Mouse (Mus musculus) NIH3T3 (cell line): ENCODE data around the gene Rnf169.
"Not testable (repeated sequence)": the region's sequence is repeated elsewhere in the genome, so short reads cannot be mapped to it uniquely, and the experiment has no call there.

ENCODE experiments used
- DNase-seq: peaks from one replicate; pipeline ENCODE4 v3.0.0-alpha.2; 2012; ENCODE audit warnings: low read depth

The Rnf169 gene

GRCm38 (mm10) chr7:99979546-99980131 is 609 bp downstream of the Rnf169 start:
- peak; percentile 57 for DNase-seq

DNA sequence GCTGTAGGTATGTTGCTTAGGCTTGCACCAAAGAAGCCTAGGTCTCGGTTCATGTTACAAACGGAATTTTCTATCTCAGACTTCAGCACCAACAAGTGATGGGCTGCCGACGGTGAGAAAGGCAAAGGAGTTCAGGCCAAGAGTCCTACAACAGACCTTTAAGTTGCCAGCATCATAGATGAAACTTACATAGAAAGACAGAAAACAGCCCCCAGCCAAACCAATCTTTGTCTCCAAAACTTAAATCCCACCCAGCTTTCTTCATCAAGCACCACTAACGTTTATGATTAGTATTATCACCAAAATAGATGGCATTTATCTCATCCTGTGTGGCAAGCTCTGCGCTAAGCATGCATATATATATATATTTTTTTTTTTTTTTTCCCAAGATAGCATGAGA is 1.2 kb downstream of the Rnf169 start:
- DNase-seq, result peak; percentile 24

DNA sequence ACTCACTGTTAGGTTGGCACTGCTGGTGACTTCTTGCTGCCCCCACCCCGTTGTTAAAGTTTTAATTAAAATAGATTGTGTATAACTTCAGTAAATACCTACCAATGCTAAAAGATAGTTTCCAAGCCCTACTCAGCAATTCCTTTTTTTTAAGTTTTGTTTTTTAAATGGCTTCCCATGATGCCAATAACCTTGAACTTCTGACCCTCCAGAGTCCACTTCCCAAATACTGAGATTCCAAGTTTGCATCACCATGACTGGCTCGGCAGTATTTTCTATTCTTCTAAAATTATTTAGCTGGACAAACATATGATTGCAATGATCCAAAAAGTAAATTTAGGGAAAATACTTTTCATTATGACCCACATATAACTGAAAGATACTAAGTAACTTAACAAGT is 2.2 kb downstream of the Rnf169 start:
- DNase-seq, result no peak

GRCm38 (mm10) chr7:99975819-99976575 is 4.3 kb downstream of the Rnf169 start:
- no peak for DNase-seq

DNA sequence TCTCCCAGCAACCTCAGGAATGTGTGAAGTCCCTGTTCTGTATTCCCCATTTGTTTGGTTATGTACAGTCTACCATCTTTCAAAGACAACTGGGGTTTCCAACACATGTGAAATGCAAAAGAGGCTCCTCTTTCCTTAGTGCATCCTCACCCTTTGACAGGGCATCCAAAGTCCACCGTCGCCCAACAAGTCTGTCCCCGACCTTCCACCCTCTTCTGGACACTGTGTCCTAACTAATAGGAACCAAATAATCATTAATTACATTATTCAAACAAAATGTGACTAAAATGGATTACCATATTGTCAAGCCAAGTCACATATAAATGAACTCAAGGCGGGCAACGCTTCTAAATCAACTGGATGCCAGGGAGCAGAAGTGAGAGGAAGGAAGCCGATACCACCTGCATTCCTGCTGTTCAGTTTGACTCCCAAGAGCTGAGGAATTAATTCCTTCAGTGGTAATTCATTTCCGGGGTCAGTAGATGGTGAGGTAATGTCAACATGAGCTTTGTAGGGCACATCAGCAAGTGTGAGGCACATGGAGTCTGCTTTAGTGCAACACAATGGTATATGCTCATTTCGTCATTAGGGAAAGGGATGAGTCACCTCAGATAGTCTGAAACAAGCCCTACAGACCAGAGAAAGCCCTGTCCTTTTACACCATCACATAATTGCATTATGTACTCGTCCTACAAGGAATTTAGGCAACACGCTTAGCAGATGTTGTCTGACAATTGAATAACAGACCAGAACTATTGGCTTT is 5.9 kb downstream of the Rnf169 start:
- peak; percentile 41 for DNase-seq

DNA sequence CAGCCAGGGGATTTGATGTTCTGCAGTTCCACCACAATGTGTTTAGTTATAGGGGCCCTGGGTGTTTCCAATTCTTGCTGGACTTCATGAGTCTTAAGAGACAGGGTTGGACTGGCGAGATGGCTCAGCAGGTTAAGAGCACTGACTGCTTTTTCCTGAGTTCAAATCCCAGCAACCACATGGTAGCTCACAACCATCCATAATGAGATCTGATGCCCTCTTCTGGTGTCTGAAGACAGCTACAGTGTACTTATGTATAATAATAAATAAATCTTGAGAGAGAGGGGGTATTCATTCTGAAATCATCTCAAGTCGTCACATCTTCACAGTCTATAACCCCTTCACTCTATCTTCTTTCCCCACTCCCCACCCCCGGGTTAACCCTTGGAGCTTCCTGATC is 7.3 kb downstream of the Rnf169 start:
- not testable (repeated sequence) for DNase-seq

DNA sequence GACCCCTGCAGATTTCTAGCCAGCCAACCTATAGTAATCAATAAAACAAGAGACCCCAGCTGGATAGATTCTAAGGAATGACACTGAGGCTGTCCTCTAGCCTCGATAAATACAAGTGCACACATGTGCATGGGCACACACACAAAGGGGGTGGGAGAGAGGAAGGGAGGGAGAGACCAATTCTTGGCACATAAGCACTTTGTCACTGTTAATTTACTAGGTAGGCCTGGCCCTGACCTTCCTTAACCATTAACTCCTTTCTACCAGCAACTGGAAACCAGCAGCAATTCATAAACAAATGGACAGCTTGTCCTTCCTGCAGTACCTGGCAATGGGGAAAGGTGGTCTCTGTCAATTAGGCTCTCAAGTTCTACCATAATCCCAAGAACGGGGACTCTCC is 8.3 kb downstream of the Rnf169 start:
- no peak for DNase-seq

DNA sequence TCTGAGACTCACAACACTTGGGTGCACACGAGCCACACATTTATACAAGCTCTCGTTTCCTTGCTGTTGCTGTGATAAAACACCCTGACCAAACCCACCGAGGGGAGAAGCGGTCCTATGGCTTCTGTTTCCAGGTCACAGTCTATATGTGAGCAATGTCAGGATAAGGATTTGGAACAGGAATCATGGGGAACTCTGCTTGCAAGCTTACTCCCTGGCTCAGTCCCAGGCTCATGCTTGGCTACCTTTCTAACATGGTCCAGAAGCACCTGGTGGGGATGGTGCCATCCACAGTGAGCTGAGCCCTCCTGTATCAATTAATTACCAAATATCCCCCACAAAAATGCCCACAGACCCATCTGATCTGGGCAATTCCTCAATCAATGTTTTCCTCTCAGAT is 11.1 kb downstream of the Rnf169 start:
- no peak for DNase-seq

DNA sequence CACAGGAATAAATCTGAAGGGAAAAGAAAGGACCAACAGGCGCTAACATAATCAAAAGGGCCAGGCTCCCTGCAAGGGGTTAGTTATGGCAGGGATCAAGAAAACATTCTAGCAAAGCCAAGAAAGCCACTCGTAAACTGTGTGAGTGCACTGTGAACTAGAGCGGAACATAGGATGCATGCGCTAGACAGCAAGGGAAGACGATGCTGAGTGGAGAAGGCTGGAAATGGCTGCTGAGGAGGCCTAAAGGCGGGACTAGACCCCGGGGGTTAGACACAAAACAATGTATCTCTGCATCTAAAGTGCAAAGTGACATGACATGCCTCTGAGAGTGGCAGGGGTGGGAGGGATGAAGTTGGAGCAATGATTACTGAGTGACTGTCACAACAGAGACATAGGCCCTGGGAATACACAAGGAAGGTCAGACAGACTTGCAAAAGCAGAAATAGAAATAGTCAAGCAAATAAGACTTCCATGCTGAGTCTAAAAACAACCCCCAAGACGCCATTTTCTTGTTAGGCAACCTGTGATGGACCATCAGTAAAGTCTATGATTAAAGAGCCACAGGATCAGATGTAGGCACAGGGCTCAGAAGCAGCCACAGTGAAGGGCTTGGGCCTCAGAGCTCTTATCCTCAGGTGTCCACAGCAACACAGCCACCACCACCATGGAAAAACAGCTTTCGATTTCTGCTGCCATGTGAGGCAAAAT is 14.1 kb downstream of the Rnf169 start:
- no peak for DNase-seq

DNA sequence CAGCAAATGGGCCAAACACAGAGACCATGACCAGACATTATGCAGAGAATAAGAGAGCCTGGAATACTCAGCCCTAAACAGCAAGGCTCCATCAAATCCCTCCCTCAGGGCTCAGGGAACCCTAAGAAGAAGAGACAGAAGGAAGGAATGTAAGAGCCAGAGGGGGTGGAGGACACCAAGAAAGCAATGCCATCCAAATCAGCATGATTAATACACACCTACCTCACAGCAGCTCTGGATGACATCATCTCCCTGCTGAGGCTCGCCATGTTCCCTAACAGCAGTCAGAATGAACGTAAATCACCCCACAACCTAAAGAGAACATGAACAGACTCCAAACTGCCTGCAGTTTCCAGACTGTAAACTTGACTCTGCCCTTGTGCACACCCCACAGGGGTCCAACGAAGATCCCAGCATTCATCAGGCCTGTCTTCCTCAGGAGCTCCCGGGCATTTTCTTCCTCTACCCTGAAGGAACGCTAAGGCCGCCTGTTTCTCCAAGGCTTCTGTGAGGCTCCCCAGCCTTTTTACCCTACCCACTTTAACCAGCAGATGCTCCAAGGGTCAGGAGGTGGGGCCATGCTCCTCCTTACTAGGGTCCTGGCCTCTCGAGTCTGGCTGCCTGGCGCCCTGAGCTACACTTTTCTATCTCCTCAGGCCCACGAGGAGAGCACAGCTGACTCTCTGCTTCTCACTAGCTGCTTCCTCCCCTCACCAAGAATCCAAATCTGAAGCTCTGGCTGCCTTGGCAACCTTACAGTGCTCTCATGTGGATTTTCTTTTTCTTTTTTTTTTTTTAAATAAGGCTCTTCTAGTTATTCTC is 15.0 kb downstream of the Rnf169 start:
- DNase-seq, result peak; percentile 15

- no peak for DNase-seq
Observed at GRCm38 (mm10) chr7:99963237-99963860, 16.9 kb downstream of the Rnf169 start.

- no peak for DNase-seq
Observed at GRCm38 (mm10) chr7:99962536-99963236, 17.6 kb downstream of the Rnf169 start.

GRCm38 (mm10) chr7:99961518-99961917 is 18.7 kb downstream of the Rnf169 start:
- no peak for DNase-seq

GRCm38 (mm10) chr7:99960571-99960970 is 19.7 kb downstream of the Rnf169 start:
- not testable (repeated sequence) for DNase-seq

GRCm38 (mm10) chr7:99957226-99957965 is 22.9 kb downstream of the Rnf169 start:
- DNase-seq, result no peak

- no peak for DNase-seq
Observed at GRCm38 (mm10) chr7:99956095-99956494, 24.2 kb downstream of the Rnf169 start.

DNA sequence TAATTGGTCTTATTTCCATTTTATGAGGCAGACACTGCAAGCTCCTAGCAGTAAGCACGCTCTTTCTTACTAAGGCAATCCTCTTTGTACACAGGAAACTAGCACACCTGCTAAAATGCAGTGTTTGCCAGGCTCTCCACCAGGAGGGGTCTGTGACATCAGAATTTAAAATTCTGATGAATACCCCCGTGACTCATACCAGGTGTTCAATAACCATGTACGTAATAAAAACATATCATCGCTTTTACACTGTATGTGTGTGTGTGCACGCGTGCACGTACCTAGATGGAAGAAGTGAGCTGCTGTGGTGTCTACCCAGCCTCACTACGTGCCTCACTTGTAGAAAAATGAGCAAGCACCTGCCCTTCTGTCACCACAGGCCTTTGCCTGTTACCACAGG is 26.0 kb downstream of the Rnf169 start:
- DNase-seq, result no peak

DNA sequence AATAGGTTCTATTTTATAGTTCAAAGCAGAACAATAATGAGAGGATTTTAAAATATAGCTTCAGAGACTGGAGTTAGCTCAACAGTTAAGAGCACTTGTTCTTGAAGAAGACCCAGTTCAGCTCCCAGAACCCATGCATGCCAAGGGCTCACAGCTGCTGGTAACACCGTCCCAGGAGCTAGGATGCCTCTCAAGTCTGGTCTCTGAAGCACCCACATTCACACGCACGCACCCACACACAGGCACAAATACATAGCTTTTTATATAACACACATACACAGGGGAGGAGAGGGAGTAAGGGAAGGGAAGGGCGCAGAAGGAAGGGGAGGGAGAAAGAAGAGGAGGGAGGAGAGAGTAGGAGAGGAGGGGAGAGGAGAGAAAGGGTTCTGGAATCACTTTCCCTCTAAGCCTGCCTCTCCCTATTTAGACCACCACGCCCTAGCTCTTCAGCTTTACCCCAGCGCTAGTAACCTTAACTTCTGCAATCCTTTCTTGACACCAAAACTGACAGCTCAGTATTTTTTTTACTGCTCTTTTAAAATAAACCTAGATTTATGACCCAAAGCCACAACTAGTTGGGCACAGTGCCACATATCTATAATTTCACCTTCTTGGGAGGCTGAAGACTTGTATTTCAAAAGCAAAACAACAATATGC is 26.7 kb downstream of the Rnf169 start:
- peak; percentile 37 for DNase-seq

- peak; percentile 66 for DNase-seq
Observed at GRCm38 (mm10) chr7:99947329-99947728, 32.9 kb downstream of the Rnf169 start.
